Mouse (Mus musculus): ENCODE measurements at regions not wholly inside any gene's neighbourhood (a gene's known extent, or its start where the extent isn't known, plus 50 kb on each side); places are given as distances from the start of the nearest gene placed in this dataset.

DNA sequence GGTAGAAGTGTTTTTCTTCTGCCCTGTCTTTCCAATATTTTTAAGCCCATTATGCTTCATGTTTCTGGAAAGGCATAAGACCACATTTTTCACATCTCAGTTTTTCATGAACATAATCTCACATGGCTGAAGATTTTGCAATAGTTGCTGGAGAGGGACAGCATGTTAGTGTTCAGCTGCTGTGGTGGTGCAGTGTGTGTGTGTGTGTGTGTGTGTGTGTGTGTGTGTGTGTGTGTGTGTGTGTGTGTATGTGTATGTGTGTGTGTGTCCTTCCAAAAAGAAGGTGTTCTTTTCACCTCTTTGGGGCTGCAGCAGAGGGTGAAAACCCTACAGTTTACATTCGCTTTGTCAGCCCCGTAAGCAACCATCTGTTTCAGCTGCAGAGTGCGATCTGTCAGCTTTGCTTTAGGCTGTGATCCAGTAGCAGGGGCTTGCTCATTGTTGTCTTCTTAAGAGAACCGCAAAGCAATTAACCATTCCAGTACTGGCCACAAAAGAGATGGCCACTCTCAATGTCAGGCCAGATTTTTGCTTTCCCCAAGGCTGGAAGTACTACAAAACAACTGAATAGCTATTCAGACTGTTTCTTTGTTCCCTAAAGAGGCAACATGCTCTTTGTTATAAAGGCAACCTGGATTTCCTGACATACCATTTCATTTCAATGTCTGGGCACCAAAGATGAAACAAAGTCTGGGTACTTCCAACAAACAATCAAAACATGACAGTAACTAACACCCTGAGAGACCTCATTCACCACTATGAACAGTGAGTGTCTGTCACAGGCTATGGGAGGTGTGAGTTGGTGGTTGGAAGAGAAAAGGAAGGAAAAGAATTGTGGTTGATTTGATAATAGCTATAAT is 520.2 kb upstream of the Cited2 start:
- 52% methylated on average over 4 of the region's 4 CpGs for whole genome bisulfite sequencing
- Histone ChIP-seq H3K79me2 (replicated peaks; ENCODE audit: control insufficient read depth, insufficient read depth, low read length) (no peaks in the 10 kb centered on the region), H3K9ac (ENCODE audit: low read depth, low read length) (no peak overlapping the region), H3K4me3 (no peak overlapping the region), H3K27me3 (ENCODE audit: control insufficient read depth, insufficient read depth, low read length) (no peaks in the 10 kb centered on the region), H3K4me1 (ENCODE audit: control insufficient read depth, insufficient read depth, low read length) (no peaks in the 10 kb centered on the region; the same call in 1 of the 2 replicates), H3K36me3 (ENCODE audit: control insufficient read depth, insufficient read depth, low read length) (no peaks in the 10 kb centered on the region), H3K27ac (no peak overlapping the region)
- intact Hi-C loops (cut with DNase I): no loop called here
- DNase-seq: no peak
- no peak for TF ChIP-seq CTCF (IDR thresholded peaks at IDR 0.05)
- no peak for TF ChIP-seq POLR2A (IDR thresholded peaks at IDR 0.05; ENCODE audit: insufficient read depth, low read depth, low read length)
- TF ChIP-seq EP300 (IDR thresholded peaks at IDR 0.05; ENCODE audit: insufficient read depth, low read depth, low read length): no peak

DNA sequence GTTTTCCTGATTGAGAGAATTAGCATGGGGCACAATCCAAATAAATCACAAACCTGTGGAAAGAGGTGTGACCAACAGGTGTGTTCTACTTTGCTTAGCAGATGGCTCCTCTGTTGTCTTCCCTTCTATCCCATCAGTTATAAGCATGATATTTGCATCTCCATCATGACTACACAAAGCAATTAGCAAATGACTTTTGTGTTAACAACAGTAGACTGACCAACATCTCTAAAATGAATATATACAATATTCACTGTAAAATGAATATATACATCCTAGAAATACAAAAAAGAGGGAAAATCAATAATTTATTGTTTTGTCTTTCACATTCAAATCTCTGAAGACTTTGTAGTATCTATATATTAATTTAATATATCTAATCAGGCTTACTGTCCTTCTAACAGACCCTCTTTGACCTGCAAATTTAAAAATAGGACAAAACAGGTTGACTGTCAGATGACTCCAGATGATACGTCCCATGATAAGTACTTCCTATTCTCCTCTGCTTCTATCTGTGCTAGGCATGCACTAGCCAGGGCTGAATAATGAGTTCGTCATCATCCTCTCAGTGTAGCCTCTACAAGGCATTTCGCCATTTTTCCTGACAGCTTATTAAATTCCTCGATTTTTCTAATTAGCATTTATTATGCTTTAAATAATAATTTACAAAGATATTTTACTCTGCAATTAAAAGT is 519.5 kb upstream of the Cited2 start:
- H3K27me3 ChIP-seq (ENCODE audit: control insufficient read depth, insufficient read depth, low read length): no peaks in the 10 kb centered on the region
- TF ChIP-seq CTCF (IDR thresholded peaks at IDR 0.05) (no peak), POLR2A (IDR thresholded peaks at IDR 0.05; ENCODE audit: insufficient read depth, low read depth, low read length) (no peak), EP300 (IDR thresholded peaks at IDR 0.05; ENCODE audit: insufficient read depth, low read depth, low read length) (no peak)
- no peak overlapping the region for H3K27ac ChIP-seq
- intact Hi-C loops (cut with DNase I): no loop called here
- WGBS: 86% methylated on average over 4 of the region's 4 CpGs
- no peaks in the 10 kb centered on the region; the same call in 1 of the 2 replicates for H3K4me1 ChIP-seq (ENCODE audit: control insufficient read depth, insufficient read depth, low read length)
- no peak overlapping the region for H3K4me3 ChIP-seq
- no peak for DNase-seq
- no peaks in the 10 kb centered on the region for H3K79me2 ChIP-seq (replicated peaks; ENCODE audit: control insufficient read depth, insufficient read depth, low read length)
- H3K9ac ChIP-seq (ENCODE audit: low read depth, low read length): no peak overlapping the region
- no peaks in the 10 kb centered on the region for H3K36me3 ChIP-seq (ENCODE audit: control insufficient read depth, insufficient read depth, low read length)

DNA sequence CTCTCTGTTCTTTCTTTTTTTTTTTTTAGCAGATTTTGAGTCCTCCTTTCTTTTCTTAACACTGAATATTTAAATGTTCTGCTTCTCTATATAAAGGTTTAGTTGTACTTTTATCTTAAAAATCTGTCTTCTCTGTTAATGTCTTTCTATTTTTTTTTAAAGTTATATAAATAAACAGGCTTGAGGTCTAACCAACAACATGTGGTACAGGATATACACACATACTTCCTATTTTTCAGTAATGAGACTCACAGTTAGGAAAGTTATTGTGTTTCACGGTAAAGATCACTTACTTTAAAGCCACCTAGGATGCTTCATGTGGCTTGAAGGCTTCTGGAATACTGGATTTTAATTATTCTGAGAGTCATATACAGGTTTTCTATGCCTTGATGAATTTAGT is 518.9 kb upstream of the Cited2 start:
- no peak overlapping the region for H3K27ac ChIP-seq
- H3K27me3 ChIP-seq (ENCODE audit: control insufficient read depth, insufficient read depth, low read length): no peaks in the 10 kb centered on the region
- intact Hi-C loops (cut with DNase I): no loop called here
- 71% methylated on average over 1 of the region's 1 CpGs for WGBS
- DNase-seq: no peak
- H3K4me3 ChIP-seq: no peak overlapping the region
- H3K9ac ChIP-seq (ENCODE audit: low read depth, low read length): no peak overlapping the region
- H3K79me2 ChIP-seq (replicated peaks; ENCODE audit: control insufficient read depth, insufficient read depth, low read length): no peaks in the 10 kb centered on the region
- no peaks in the 10 kb centered on the region for H3K36me3 ChIP-seq (ENCODE audit: control insufficient read depth, insufficient read depth, low read length)
- TF ChIP-seq EP300 (IDR thresholded peaks at IDR 0.05; ENCODE audit: insufficient read depth, low read depth, low read length): no peak
- TF ChIP-seq POLR2A (IDR thresholded peaks at IDR 0.05; ENCODE audit: insufficient read depth, low read depth, low read length): no peak
- TF ChIP-seq CTCF (IDR thresholded peaks at IDR 0.05): no peak
- H3K4me1 ChIP-seq (ENCODE audit: control insufficient read depth, insufficient read depth, low read length): no peaks in the 10 kb centered on the region; the same call in 1 of the 2 replicates

DNA sequence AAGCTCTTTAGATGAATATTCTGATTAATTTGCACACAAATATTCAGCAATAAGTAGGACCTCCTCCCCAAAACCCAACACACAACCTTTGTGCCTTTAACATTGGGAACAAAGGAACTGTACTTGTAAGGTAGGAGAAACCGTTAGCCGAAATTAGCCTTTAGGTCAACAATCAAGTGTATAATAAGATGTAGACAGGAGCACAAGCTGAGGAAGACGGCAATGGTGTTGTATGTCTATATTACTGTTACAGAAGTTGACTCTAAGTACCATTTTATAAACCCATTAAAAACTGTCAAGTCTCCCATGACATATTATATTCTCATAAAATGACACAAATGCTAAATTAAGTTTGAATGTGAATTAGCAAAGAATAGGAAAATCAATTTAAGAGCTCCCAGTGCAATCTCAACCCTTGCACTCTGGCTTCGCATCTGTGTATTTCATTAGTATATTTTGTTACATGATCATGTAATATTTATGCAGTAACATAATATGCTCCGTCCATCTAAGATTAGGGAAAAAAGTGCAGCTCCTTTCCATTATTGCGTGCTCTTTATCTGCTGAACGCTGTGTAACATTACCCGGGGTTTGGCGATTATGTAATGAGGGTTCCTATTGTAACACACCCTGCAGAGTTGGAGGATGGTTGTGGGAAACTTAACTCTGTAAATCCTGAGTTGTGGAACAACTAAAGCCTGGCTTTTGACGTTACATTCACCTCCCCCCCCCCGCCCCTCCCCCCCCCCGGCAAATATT is 510.3 kb upstream of the Cited2 start:
- DNase-seq: peak in 1 of 2 experiments; percentile 9
- H3K27ac ChIP-seq: no peak overlapping the region
- TF ChIP-seq CTCF (IDR thresholded peaks at IDR 0.05) (no peak), EP300 (IDR thresholded peaks at IDR 0.05; ENCODE audit: insufficient read depth, low read depth, low read length) (no peak), POLR2A (IDR thresholded peaks at IDR 0.05; ENCODE audit: insufficient read depth, low read depth, low read length) (no peak)
- H3K27me3 ChIP-seq (ENCODE audit: control insufficient read depth, insufficient read depth, low read length): no peaks in the 10 kb centered on the region
- H3K9ac ChIP-seq (ENCODE audit: low read depth, low read length): no peak overlapping the region
- intact Hi-C loops (cut with DNase I): loop anchor here (10.0 kb wide), 1 partner anchor 512 kb away; the partner anchor contains the start of gene Cited2
- H3K4me3 ChIP-seq: no peak overlapping the region
- H3K36me3 ChIP-seq (ENCODE audit: control insufficient read depth, insufficient read depth, low read length): no peaks in the 10 kb centered on the region
- 51% methylated on average over 12 of the region's 12 CpGs for WGBS
- no peaks in the 10 kb centered on the region for H3K79me2 ChIP-seq (replicated peaks; ENCODE audit: control insufficient read depth, insufficient read depth, low read length)
- peaks cover 2% of the 10 kb centered on the region for H3K4me1 ChIP-seq (ENCODE audit: control insufficient read depth, insufficient read depth, low read length)

DNA sequence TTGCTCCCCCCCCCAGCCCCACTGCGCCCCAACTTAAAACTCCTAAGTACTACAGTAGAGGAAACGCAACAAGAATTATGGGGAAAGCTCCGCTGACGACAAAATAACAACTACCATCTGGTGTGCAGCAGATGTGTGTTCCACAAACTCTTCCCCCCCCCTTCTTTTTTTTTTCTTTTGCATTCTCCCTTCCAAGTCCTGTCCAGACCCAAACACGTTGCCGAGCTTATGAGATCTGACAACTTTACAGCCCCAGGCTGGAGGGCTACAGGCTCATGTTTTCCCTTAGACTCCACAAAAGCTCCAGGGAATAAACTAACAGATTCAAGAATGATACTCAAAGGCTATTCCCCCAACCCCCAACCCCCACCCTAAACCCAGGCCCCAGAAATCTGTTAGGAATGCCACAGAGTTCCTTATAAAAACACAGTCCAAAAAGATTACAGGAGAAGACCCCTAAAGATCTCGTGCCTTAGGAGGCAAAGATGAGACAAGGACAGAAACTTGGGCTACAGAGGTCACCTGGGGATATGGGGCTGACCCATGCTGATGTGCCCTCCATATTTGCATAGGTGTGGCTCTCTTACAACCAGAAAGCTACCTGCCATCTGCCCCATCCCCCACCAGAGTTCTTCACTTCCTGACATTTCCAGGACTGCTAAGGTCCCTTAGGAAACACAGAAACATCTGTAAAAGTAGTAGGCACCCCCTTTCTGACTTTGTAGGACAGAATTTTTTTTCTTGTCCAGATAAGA is 509.5 kb upstream of the Cited2 start:
- peak in 1 of 2 experiments; percentile 24 for DNase-seq
- Histone ChIP-seq H3K4me1 (ENCODE audit: control insufficient read depth, insufficient read depth, low read length) (peaks cover 2% of the 10 kb centered on the region), H3K36me3 (ENCODE audit: control insufficient read depth, insufficient read depth, low read length) (no peaks in the 10 kb centered on the region), H3K79me2 (replicated peaks; ENCODE audit: control insufficient read depth, insufficient read depth, low read length) (no peaks in the 10 kb centered on the region), H3K9ac (ENCODE audit: low read depth, low read length) (no peak overlapping the region), H3K27me3 (ENCODE audit: control insufficient read depth, insufficient read depth, low read length) (no peaks in the 10 kb centered on the region), H3K4me3 (no peak overlapping the region), H3K27ac (no peak overlapping the region)
- TF ChIP-seq EP300 (IDR thresholded peaks at IDR 0.05; ENCODE audit: insufficient read depth, low read depth, low read length) (no peak), CTCF (IDR thresholded peaks at IDR 0.05) (no peak), POLR2A (IDR thresholded peaks at IDR 0.05; ENCODE audit: insufficient read depth, low read depth, low read length) (no peak)
- WGBS: 57% methylated on average over 5 of the region's 7 CpGs
- intact Hi-C loops (cut with DNase I): loop anchor here (10.0 kb wide), 1 partner anchor 511 kb away; the partner anchor contains the start of gene Cited2

All from heart, adult 2 months (tissue).